Mouse (Mus musculus) forebrain, embryonic 11.5 days (tissue): ENCODE measurements at regions not wholly inside any gene's neighbourhood (a gene's known extent, or its start where the extent isn't known, plus 50 kb on each side); places are given as distances from the start of the nearest gene placed in this dataset.

Source experiments
- ATAC-seq: fragments of 200-750 bp; cut with Nextera tagmentation; replicated peaks from 2 replicates; pipeline ENCODE4 v1.8.0; 2017; ENCODE audit warnings: moderate TSS enrichment; ENCODE audit not compliant: low FRiP score
- DNase-seq: peaks from one replicate; pipeline ENCODE4 v3.0.0-alpha.2; 2017; ENCODE audit warnings: low spot score
- H3K27ac ChIP-seq: fragments of 300-500 bp; sonication (generic); 2 replicates; pipeline ENCODE4 v1.5.1; 2014; ENCODE audit warnings: low read depth, low read length
- H3K27me3 ChIP-seq: fragments of 300-500 bp; sonication (generic); 2 replicates; pipeline ENCODE4 v1.6.1; 2014; ENCODE audit warnings: mild to moderate bottlenecking, low read length, mixed read lengths; ENCODE audit not compliant: control insufficient read depth, insufficient read depth
- H3K36me3 ChIP-seq: fragments of 300-500 bp; sonication (generic); 2 replicates; pipeline ENCODE4 v1.6.1; 2014; ENCODE audit warnings: mild to moderate bottlenecking, low read length, moderate library complexity, mixed read lengths; ENCODE audit not compliant: control insufficient read depth, insufficient read depth
- H3K4me1 ChIP-seq: fragments of 300-500 bp; sonication (generic); replicated peaks from 2 replicates; pipeline ENCODE4 v1.6.1; 2014; ENCODE audit warnings: low read length, mixed read lengths; ENCODE audit not compliant: control insufficient read depth, insufficient read depth
- H3K4me2 ChIP-seq: fragments of 300-500 bp; sonication (generic); 2 replicates; pipeline ENCODE4 v1.6.1; 2014; ENCODE audit warnings: low read depth, mild to moderate bottlenecking, low read length, moderate library complexity, mixed read lengths; ENCODE audit not compliant: severe bottlenecking
- H3K4me3 ChIP-seq: fragments of 300-500 bp; sonication (generic); 2 replicates; pipeline ENCODE4 v1.5.1; 2014; ENCODE audit warnings: low read depth, low read length
- H3K9ac ChIP-seq: fragments of 300-500 bp; sonication (generic); 2 replicates; pipeline ENCODE4 v1.6.1; 2014; ENCODE audit warnings: low read length
- H3K9me3 ChIP-seq: fragments of 300-500 bp; sonication (generic); 2 replicates; pipeline ENCODE4 v1.6.1; 2016; ENCODE audit warnings: low read length, mixed read lengths; ENCODE audit not compliant: control insufficient read depth
- WGBS: fragments of 180-500 bp; shearing (Covaris S2); extraction: QIAGEN DNeasy Blood & Tissue Kit; methylation state at CpG from one replicate; pipeline ENCODE4 v1.1.7; 2014; 5-methylcytosine and 5-hydroxymethylcytosine counted together

DNA sequence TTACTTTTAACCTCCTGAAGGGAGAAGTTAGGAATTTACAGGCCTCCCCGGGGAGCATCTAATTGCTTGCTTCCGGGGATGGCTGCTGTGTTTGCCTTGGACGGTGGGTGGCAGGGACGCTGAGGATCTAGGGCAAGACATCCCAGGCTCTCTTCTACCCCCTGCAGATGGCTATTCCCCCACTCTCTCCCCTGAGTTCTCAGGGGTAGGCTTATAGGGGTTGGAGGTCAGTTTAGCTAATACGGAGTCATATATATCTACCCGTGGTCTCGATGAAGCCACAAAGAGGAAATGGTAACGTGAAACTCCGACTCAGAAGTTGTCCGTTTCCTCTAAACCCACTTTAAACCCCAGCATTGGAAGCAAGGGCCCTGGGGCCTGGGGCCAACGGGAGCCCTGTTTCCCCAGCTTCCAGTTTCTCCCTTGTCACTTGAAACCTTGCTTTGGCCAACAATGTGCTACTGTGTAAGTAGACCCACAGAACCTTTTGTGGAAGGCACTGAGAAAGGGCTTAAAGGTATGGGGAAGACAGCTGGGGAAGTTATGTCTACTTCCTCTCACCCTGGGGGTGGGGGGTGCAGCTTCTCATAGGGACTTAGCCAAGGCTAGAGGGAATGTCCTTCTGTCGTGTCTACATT lies 156.4 kb downstream of the Opa1 start:
- H3K9me3 ChIP-seq = no peaks in the 10 kb centered on the region
- H3K27me3 ChIP-seq = peaks cover 24% of the 10 kb centered on the region
- peaks cover 14% of the 10 kb centered on the region for H3K4me1 ChIP-seq
- H3K27ac ChIP-seq = no peak overlapping the region
- DNase-seq = no peak
- H3K36me3 ChIP-seq = no peaks in the 10 kb centered on the region
- no peak overlapping the region for H3K4me3 ChIP-seq
- H3K9ac ChIP-seq = no peak overlapping the region
- no peak overlapping the region for H3K4me2 ChIP-seq
- WGBS = 20% methylated on average over 12 of the region's 12 CpGs
- no peak for ATAC-seq

DNA sequence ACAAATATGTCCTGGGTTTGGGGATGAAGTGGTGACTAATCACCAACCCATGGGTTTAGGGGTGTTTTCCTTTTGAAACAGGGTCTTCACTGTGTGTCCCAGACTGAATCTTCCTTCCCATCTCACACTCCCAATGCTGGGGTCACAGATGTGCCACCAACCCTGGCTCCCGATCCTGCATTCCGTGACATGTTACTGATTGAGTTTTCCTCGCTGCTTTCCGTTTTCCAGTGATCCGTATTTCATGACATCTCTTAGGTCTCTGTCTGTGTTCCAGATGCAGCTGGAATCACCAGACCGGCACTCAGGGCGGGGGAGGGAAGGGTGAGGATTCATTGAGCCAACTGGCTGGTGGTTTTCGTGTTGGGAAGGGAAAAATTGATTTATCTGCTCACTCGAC lies 157.1 kb downstream of the Opa1 start:
- no peak for ATAC-seq
- H3K4me1 ChIP-seq = peaks cover 14% of the 10 kb centered on the region
- 86% methylated on average over 9 of the region's 9 CpGs for WGBS
- no peak overlapping the region for H3K4me2 ChIP-seq
- H3K27me3 ChIP-seq = peaks cover 20% of the 10 kb centered on the region
- no peak overlapping the region for H3K27ac ChIP-seq
- H3K9me3 ChIP-seq = no peaks in the 10 kb centered on the region
- no peak overlapping the region for H3K4me3 ChIP-seq
- no peaks in the 10 kb centered on the region for H3K36me3 ChIP-seq
- DNase-seq = no peak
- no peak overlapping the region for H3K9ac ChIP-seq

DNA sequence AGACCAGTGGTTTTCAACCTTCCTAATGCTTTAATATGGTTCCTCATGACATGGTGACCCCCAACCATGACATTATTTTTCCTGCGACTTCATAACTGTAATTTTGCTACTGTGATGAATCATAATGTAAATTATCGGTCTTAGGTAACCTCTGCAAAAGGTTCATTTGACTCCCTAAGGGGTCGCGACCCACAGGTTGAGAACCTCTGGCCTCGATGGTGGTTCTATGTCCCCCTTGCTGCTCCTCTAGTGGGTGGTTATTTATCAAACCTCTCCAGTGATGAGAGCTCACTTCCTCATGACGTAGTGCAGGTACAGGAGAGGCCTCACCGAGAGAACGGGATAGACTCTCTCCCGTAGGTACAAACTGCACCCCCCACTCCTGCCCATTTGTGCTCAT lies 158.9 kb downstream of the Opa1 start:
- Histone ChIP-seq H3K9ac (no peak overlapping the region), H3K4me2 (no peak overlapping the region), H3K9me3 (no peaks in the 10 kb centered on the region), H3K4me3 (no peak overlapping the region), H3K4me1 (peaks cover 14% of the 10 kb centered on the region), H3K27me3 (peaks cover 15% of the 10 kb centered on the region), H3K36me3 (no peaks in the 10 kb centered on the region), H3K27ac (no peak overlapping the region)
- no peak for ATAC-seq
- DNase-seq = no peak
- WGBS = 94% methylated on average over 9 of the region's 9 CpGs

DNA sequence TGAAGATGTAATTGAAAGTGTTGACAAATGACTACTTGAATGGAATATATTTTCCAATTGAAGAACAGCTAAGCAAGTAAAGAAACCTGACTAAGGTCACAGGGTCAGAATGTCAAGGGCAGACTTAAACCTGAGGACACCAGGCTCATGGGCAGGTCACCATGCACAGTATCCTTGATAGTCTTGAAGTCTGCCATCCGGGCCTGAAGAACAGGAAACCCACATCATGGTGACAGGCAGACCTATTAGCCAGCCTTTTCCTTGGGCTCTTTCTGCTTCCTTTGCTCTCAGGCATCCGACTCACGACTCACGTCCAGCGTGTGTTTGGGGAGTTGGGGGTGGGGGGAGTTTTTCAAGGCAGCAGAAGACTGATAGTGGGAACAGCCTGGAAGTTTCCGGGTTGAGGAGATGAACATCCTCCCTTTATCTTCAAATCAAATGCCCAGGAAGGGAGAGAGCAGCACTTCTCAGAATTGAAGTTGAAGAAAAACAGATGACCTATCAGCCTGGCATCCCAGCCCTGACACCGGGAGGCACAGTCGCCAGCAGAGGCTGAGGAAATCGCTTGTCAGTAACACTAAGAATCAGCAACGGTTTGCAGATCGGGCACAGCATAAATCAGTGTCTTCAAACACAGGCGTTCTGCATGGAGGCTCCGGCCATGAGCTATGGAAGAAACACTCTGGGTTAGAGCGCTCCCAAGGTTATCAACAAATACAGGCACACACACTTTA lies 163.5 kb downstream of the Opa1 start:
- H3K27ac ChIP-seq = no peak overlapping the region
- no peaks in the 10 kb centered on the region for H3K4me1 ChIP-seq
- no peak overlapping the region for H3K4me2 ChIP-seq
- 68% methylated on average over 14 of the region's 14 CpGs for WGBS
- H3K9me3 ChIP-seq = peaks cover 5% of the 10 kb centered on the region; the same call in 1 of the 2 replicates
- H3K27me3 ChIP-seq = no peaks in the 10 kb centered on the region; the same call in 1 of the 2 replicates
- H3K36me3 ChIP-seq = no peaks in the 10 kb centered on the region
- no peak overlapping the region for H3K4me3 ChIP-seq
- ATAC-seq (no peak), DNase-seq (no peak)
- no peak overlapping the region for H3K9ac ChIP-seq

DNA sequence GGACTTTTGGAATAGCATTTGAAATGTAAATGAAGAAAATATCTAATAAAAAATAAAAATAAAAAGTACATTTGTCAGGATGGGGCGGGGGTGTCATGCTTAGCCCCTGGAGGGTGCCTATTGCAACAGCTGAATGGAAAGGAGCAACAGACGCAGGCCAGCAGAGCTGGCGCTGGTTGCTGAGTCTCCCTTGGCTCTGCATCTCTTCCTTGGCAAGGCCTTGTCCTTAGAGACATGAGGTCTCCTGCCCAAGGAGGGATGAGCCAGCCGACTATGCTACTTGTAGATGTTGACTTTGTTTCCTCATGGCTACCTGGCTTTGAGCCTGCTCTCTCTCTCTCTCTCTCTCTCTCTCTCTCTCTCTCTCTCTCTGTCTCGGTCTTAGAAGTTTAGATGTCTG lies 166.4 kb downstream of the Opa1 start:
- WGBS = 89% methylated on average over 5 of the region's 5 CpGs
- DNase-seq (peak; percentile 35), ATAC-seq (no peak)
- H3K9ac ChIP-seq = no peak overlapping the region
- H3K27me3 ChIP-seq = no peaks in the 10 kb centered on the region
- peaks cover 5% of the 10 kb centered on the region for H3K9me3 ChIP-seq
- H3K4me1 ChIP-seq = no peaks in the 10 kb centered on the region
- no peak overlapping the region for H3K27ac ChIP-seq
- no peak overlapping the region for H3K4me3 ChIP-seq
- H3K36me3 ChIP-seq = no peaks in the 10 kb centered on the region
- no peak overlapping the region for H3K4me2 ChIP-seq

DNA sequence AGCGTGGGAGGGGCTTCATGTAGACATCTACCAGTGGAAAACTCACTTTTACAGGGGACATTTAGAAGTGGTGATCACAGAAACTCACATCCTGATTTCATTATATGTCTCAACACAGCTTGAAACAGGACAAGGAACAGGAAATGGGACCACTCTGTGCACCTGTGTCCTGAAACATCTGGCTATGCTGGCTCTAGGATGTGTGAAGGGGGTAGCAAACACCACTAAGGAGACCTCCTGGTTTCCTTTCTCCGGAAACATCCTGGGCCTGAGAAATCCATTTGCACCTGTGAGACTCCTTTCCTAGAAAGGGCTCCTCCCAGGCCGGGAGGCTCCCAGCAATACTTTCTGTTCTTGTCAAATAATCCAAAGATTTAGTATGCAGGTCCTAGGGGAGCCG lies 167.1 kb downstream of the Opa1 start:
- ATAC-seq = no peak
- no peaks in the 10 kb centered on the region for H3K36me3 ChIP-seq
- H3K27ac ChIP-seq = no peak overlapping the region
- peak; percentile 6 for DNase-seq
- H3K9me3 ChIP-seq = peaks cover 5% of the 10 kb centered on the region
- WGBS = 85% methylated on average over 4 of the region's 4 CpGs
- no peak overlapping the region for H3K4me2 ChIP-seq
- no peak overlapping the region for H3K4me3 ChIP-seq
- no peaks in the 10 kb centered on the region for H3K27me3 ChIP-seq
- no peak overlapping the region for H3K9ac ChIP-seq
- H3K4me1 ChIP-seq = no peaks in the 10 kb centered on the region

DNA sequence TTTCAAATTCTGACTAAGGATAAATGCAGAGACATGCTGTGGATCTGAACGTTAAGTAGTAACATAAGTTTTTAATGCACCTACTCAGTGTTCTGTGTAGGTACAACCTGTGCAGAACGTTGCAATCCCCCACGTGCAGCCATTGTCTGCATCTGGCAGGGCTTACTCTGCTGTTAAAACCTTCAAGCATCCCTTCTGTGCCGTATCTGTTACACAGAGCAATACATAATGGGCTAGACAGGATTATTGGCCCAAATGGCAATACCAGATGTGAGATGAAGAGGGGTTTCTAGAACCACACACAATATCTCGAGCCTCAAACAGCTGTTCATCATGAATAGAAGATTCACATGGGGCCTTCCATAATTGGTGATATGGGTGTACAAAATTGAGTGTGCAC lies 170.0 kb downstream of the Opa1 start:
- Histone ChIP-seq H3K9ac (no peak overlapping the region), H3K27me3 (no peaks in the 10 kb centered on the region), H3K27ac (no peak overlapping the region), H3K4me2 (no peak overlapping the region), H3K4me1 (no peaks in the 10 kb centered on the region), H3K9me3 (peaks cover 5% of the 10 kb centered on the region), H3K4me3 (no peak overlapping the region), H3K36me3 (no peaks in the 10 kb centered on the region)
- 82% methylated on average over 5 of the region's 5 CpGs for WGBS
- ATAC-seq (no peak), DNase-seq (no peak)

DNA sequence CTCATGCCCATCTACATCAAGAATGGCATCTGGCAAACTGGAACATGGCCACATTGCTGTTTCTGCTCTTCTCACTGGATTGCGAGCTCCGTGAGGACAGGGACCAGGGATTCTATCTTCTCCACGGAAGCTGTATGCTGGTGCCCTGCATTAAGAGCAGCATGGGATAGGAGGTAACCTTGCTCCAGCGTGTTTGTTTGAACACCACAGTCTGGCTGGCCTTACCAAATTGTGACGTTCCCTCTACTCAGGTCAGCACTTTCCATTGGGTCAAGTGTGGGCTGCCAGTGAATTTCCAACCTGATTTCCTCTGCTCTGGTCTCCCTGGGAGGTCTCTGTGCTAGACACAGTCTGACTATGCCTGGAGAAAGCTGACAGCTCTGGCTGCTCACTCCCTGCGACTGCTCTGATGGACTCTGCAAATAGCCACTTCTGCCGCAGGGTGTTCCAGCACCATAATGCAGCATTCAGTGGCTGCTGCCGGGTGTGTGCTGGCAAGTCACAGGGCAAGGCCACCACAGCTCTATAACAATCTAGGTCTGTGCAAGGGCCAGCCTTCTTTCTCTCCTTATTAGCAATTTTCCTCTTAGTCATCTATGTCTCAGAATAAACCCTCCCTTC lies 175.6 kb downstream of the Opa1 start:
- Histone ChIP-seq H3K4me3 (no peak overlapping the region), H3K9ac (no peak overlapping the region), H3K4me1 (no peaks in the 10 kb centered on the region), H3K36me3 (no peaks in the 10 kb centered on the region), H3K9me3 (no peaks in the 10 kb centered on the region), H3K4me2 (no peak overlapping the region), H3K27me3 (no peaks in the 10 kb centered on the region), H3K27ac (no peak overlapping the region)
- ATAC-seq (no peak), DNase-seq (no peak)
- WGBS = 66% methylated on average over 8 of the region's 8 CpGs
